Mouse (Mus musculus): ENCODE measurements around the gene A4galt. TPM values are rescaled to one million over a fixed set of nuclear protein-coding genes. Genes with fewer than 3 reads are reported as not detected.
"Not testable (repeated sequence)": the region's sequence is repeated elsewhere in the genome, so short reads cannot be mapped to it uniquely, and the experiment has no call there.

A4galt gene
- polyA plus RNA-seq, 1 experiment from 2014 or later, result 1.6 TPM

GRCm38 (mm10) chr15:83274237-83274636, 22.7 kb upstream of the A4galt start:
- H3K27me3 ChIP-seq (ENCODE audit: control insufficient read depth, insufficient read depth, low read length); H3K9ac ChIP-seq (ENCODE audit: low read length); H3K9me3 ChIP-seq (ENCODE audit: control insufficient read depth, low read length); H3K4me1 ChIP-seq (ENCODE audit: control insufficient read depth, insufficient read depth, low read length); DNase-seq (ENCODE audit: low spot score, missing footprints); ATAC-seq (ENCODE audit: low FRiP score); H3K36me3 ChIP-seq (ENCODE audit: control insufficient read depth, insufficient read depth, low read length); H3K4me2 ChIP-seq; H3K27ac ChIP-seq (ENCODE audit: low read depth, low read length); H3K4me3 ChIP-seq (ENCODE audit: low read depth, low read length): not testable (repeated sequence)

GRCm38 (mm10) chr15:83273017-83273416, 21.4 kb upstream of the A4galt start:
- peak; percentile 68 for DNase-seq (ENCODE audit: low spot score, missing footprints)
- no peak for ATAC-seq (ENCODE audit: low FRiP score)
- no peak overlapping the region for H3K4me2 ChIP-seq
- no peak overlapping the region for H3K27ac ChIP-seq (ENCODE audit: low read depth, low read length)
- H3K36me3 ChIP-seq (ENCODE audit: control insufficient read depth, insufficient read depth, low read length), result no peaks in the 10 kb centered on the region
- no peaks in the 10 kb centered on the region for H3K27me3 ChIP-seq (ENCODE audit: control insufficient read depth, insufficient read depth, low read length)
- H3K4me3 ChIP-seq (ENCODE audit: low read depth, low read length), result no peak overlapping the region
- WGBS, result 92% methylated on average over 2 of the region's 2 CpGs
- H3K9me3 ChIP-seq (ENCODE audit: control insufficient read depth, low read length), result no peaks in the 10 kb centered on the region
- no peak overlapping the region for H3K9ac ChIP-seq (ENCODE audit: low read length)
- H3K4me1 ChIP-seq (ENCODE audit: control insufficient read depth, insufficient read depth, low read length), result no peaks in the 10 kb centered on the region

- not testable (repeated sequence) for H3K27me3 ChIP-seq (ENCODE audit: control insufficient read depth, insufficient read depth, low read length); H3K9me3 ChIP-seq (ENCODE audit: control insufficient read depth, low read length); H3K4me2 ChIP-seq; H3K4me1 ChIP-seq (ENCODE audit: control insufficient read depth, insufficient read depth, low read length); ATAC-seq (ENCODE audit: low FRiP score); H3K4me3 ChIP-seq (ENCODE audit: low read depth, low read length); H3K36me3 ChIP-seq (ENCODE audit: control insufficient read depth, insufficient read depth, low read length); DNase-seq (ENCODE audit: low spot score, missing footprints); H3K9ac ChIP-seq (ENCODE audit: low read length); H3K27ac ChIP-seq (ENCODE audit: low read depth, low read length)
- WGBS, result 33% methylated on average over 9 of the region's 9 CpGs
Observed at GRCm38 (mm10) chr15:83271221-83271620, 19.6 kb upstream of the A4galt start.

- H3K9me3 ChIP-seq (ENCODE audit: control insufficient read depth, low read length); ATAC-seq (ENCODE audit: low FRiP score); H3K4me1 ChIP-seq (ENCODE audit: control insufficient read depth, insufficient read depth, low read length); H3K36me3 ChIP-seq (ENCODE audit: control insufficient read depth, insufficient read depth, low read length); H3K27ac ChIP-seq (ENCODE audit: low read depth, low read length); H3K4me2 ChIP-seq; H3K9ac ChIP-seq (ENCODE audit: low read length); H3K4me3 ChIP-seq (ENCODE audit: low read depth, low read length); H3K27me3 ChIP-seq (ENCODE audit: control insufficient read depth, insufficient read depth, low read length); DNase-seq (ENCODE audit: low spot score, missing footprints): not testable (repeated sequence)
- WGBS, result 93% methylated on average over 6 of the region's 6 CpGs
Observed at GRCm38 (mm10) chr15:83269985-83270384, 18.4 kb upstream of the A4galt start.

GRCm38 (mm10) chr15:83268428-83268827, 16.9 kb upstream of the A4galt start:
- not testable (repeated sequence) for H3K9me3 ChIP-seq (ENCODE audit: control insufficient read depth, low read length); H3K27ac ChIP-seq (ENCODE audit: low read depth, low read length); H3K4me3 ChIP-seq (ENCODE audit: low read depth, low read length); H3K4me2 ChIP-seq; DNase-seq (ENCODE audit: low spot score, missing footprints); H3K4me1 ChIP-seq (ENCODE audit: control insufficient read depth, insufficient read depth, low read length); H3K36me3 ChIP-seq (ENCODE audit: control insufficient read depth, insufficient read depth, low read length); H3K27me3 ChIP-seq (ENCODE audit: control insufficient read depth, insufficient read depth, low read length); H3K9ac ChIP-seq (ENCODE audit: low read length); ATAC-seq (ENCODE audit: low FRiP score)
- 80% methylated on average over 7 of the region's 7 CpGs for WGBS

GRCm38 (mm10) chr15:83265269-83265668, 13.7 kb upstream of the A4galt start:
- WGBS, result 15% methylated on average over 1 of the region's 1 CpGs
- no peak for DNase-seq (ENCODE audit: low spot score, missing footprints)

GRCm38 (mm10) chr15:83263405-83263804, 11.8 kb upstream of the A4galt start:
- Histone ChIP-seq H3K4me3 (ENCODE audit: low read depth, low read length) (no peak overlapping the region), H3K4me1 (ENCODE audit: control insufficient read depth, insufficient read depth, low read length) (no peaks in the 10 kb centered on the region), H3K27ac (ENCODE audit: low read depth, low read length) (no peak overlapping the region), H3K9ac (ENCODE audit: low read length) (no peak overlapping the region), H3K4me2 (no peak overlapping the region), H3K27me3 (ENCODE audit: control insufficient read depth, insufficient read depth, low read length) (no peaks in the 10 kb centered on the region), H3K9me3 (ENCODE audit: control insufficient read depth, low read length) (no peaks in the 10 kb centered on the region), H3K36me3 (ENCODE audit: control insufficient read depth, insufficient read depth, low read length) (no peaks in the 10 kb centered on the region)
- no peak for ATAC-seq (ENCODE audit: low FRiP score)
- DNase-seq (ENCODE audit: low spot score, missing footprints), result no peak
- 77% methylated on average over 5 of the region's 5 CpGs for WGBS

More at GRCm38 (mm10) chr15:83265269-83265668, 13.7 kb upstream of the A4galt start:
- H3K4me1 ChIP-seq (ENCODE audit: control insufficient read depth, insufficient read depth, low read length), result no peaks in the 10 kb centered on the region
- no peak for ATAC-seq (ENCODE audit: low FRiP score)
- H3K9ac ChIP-seq (ENCODE audit: low read length), result no peak overlapping the region
- H3K27me3 ChIP-seq (ENCODE audit: control insufficient read depth, insufficient read depth, low read length), result no peaks in the 10 kb centered on the region
- H3K4me3 ChIP-seq (ENCODE audit: low read depth, low read length), result no peak overlapping the region
- H3K4me2 ChIP-seq, result no peak overlapping the region
- H3K36me3 ChIP-seq (ENCODE audit: control insufficient read depth, insufficient read depth, low read length), result no peaks in the 10 kb centered on the region
- no peak overlapping the region for H3K27ac ChIP-seq (ENCODE audit: low read depth, low read length)
- H3K9me3 ChIP-seq (ENCODE audit: control insufficient read depth, low read length), result no peaks in the 10 kb centered on the region

GRCm38 (mm10) chr15:83257906-83258305, 6.3 kb upstream of the A4galt start:
- Histone ChIP-seq H3K9ac (ENCODE audit: low read length) (no peak overlapping the region), H3K9me3 (ENCODE audit: control insufficient read depth, low read length) (no peaks in the 10 kb centered on the region), H3K36me3 (ENCODE audit: control insufficient read depth, insufficient read depth, low read length) (no peaks in the 10 kb centered on the region), H3K27ac (ENCODE audit: low read depth, low read length) (no peak overlapping the region), H3K4me1 (ENCODE audit: control insufficient read depth, insufficient read depth, low read length) (no peaks in the 10 kb centered on the region), H3K4me3 (ENCODE audit: low read depth, low read length) (no peak overlapping the region), H3K4me2 (no peak overlapping the region), H3K27me3 (ENCODE audit: control insufficient read depth, insufficient read depth, low read length) (no peaks in the 10 kb centered on the region)
- WGBS, result 89% methylated on average over 13 of the region's 13 CpGs
- DNase-seq (ENCODE audit: low spot score, missing footprints) (no peak), ATAC-seq (ENCODE audit: low FRiP score) (no peak)

- Histone ChIP-seq H3K4me2 (no peak overlapping the region), H3K4me3 (ENCODE audit: low read depth, low read length) (no peak overlapping the region), H3K9me3 (ENCODE audit: control insufficient read depth, low read length) (no peaks in the 10 kb centered on the region), H3K36me3 (ENCODE audit: control insufficient read depth, insufficient read depth, low read length) (no peaks in the 10 kb centered on the region), H3K9ac (ENCODE audit: low read length) (no peak overlapping the region), H3K27me3 (ENCODE audit: control insufficient read depth, insufficient read depth, low read length) (peaks cover 12% of the 10 kb centered on the region), H3K27ac (ENCODE audit: low read depth, low read length) (no peak overlapping the region), H3K4me1 (ENCODE audit: control insufficient read depth, insufficient read depth, low read length) (peaks cover 2% of the 10 kb centered on the region; the same call in 1 of the 2 replicates)
- ATAC-seq (ENCODE audit: low FRiP score), result no peak
- WGBS, result 80% methylated on average over 4 of the region's 4 CpGs
- no peak for DNase-seq (ENCODE audit: low spot score, missing footprints)
Observed at GRCm38 (mm10) chr15:83256491-83256890, 4.9 kb upstream of the A4galt start.

- Histone ChIP-seq H3K4me2 (no peak overlapping the region), H3K4me1 (ENCODE audit: control insufficient read depth, insufficient read depth, low read length) (peaks cover 5% of the 10 kb centered on the region; the same call in 1 of the 2 replicates), H3K27ac (ENCODE audit: low read depth, low read length) (no peak overlapping the region), H3K36me3 (ENCODE audit: control insufficient read depth, insufficient read depth, low read length) (no peaks in the 10 kb centered on the region), H3K27me3 (ENCODE audit: control insufficient read depth, insufficient read depth, low read length) (peaks cover 17% of the 10 kb centered on the region), H3K9ac (ENCODE audit: low read length) (no peak overlapping the region), H3K4me3 (ENCODE audit: low read depth, low read length) (no peak overlapping the region), H3K9me3 (ENCODE audit: control insufficient read depth, low read length) (no peaks in the 10 kb centered on the region)
- ATAC-seq (ENCODE audit: low FRiP score) (no peak), DNase-seq (ENCODE audit: low spot score, missing footprints) (no peak)
- WGBS, result 89% methylated on average over 7 of the region's 7 CpGs
Observed at GRCm38 (mm10) chr15:83255944-83256343, 4.4 kb upstream of the A4galt start.

Data from midbrain, embryonic 11.5 days (tissue).